Mouse (Mus musculus) thymus, postnatal 10 days (tissue): Measurements from ENCODE around the gene Cenpk.
A peak's percentile ranks its signal among the peaks of the same experiment; 100 is the strongest.
"Not testable (repeated sequence)": the region's sequence is repeated elsewhere in the genome, so short reads cannot be mapped to it uniquely, and the experiment has no call there.

Experiments
- DNase-seq, 2 experiments: peaks; one replicate each; pipeline ENCODE4 v3.0.0; 2021; ENCODE audit warnings: low spot score in 2 of 2

The Cenpk gene

DNA sequence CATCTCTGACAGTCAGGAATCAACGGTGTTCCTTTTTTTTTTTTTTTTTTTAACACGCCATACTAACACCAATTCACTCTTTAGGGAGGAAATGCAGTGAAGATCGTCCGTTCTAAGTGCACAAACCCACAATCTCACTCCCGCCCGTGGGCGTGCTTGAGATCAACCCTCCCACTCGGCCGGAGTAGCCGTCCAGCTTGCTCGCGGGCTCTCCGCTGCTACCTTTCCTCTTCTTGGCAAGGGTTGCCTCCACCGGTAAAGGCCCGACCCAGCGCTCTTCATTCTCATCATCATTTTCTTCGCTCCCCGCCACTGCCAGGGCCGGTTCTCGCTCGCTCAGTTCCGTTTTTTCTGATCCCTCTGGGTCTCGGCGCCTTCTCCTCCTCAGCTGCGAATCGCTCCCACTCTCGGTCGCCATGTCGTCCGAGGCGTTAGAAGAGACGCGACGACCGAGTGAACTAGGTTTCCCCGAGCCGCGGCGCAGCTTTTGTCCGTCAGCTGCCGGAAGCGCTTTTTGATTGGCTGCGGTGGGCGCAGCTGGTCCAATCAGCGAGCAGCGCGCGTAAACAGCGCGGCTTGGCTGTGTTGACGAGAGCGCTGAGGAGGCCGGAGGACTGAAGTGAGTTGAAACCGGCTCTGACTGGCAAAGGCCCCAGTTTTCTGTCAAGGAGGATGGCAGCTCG is at the start of gene Cenpk, which contains the start of gene Ppwd1:
Gene Cenpk (plus strand): TSS at position 228 of the 683 bp plus-strand sequence.
Gene Ppwd1 (minus strand): TSS at position 460 of the 683 bp plus-strand sequence.
- DNase-seq, result peak; percentile 92 to 95

DNA sequence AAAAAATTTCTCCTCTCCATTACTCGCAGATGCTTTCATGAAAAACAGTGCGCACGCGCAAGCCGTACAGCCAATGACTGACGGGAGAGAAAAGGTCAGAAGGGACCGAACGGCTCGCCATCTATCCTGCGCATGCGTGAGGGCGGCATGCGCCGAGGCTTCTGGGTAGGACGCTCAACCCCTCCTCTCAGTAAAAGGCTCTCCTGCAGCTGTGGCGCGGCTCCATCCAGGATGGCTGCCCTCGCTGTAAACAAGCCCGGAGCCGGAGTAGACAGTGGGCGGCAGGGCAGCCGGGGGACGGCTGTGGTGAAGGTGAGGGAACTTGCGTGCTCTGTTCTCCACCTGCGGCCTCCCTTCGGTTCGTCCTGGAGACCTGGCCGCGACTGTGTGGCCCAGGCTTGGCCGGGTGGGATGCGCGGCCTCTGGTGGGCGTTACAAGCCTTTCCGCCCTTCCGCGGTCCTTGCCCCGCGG is 49.7 kb upstream of the Cenpk start, which contains the start of gene Trim23:
Gene Trim23 (plus strand): TSS at position 148 of the 472 bp plus-strand sequence.
- DNase-seq, result peak; percentile 96 to 97

DNA sequence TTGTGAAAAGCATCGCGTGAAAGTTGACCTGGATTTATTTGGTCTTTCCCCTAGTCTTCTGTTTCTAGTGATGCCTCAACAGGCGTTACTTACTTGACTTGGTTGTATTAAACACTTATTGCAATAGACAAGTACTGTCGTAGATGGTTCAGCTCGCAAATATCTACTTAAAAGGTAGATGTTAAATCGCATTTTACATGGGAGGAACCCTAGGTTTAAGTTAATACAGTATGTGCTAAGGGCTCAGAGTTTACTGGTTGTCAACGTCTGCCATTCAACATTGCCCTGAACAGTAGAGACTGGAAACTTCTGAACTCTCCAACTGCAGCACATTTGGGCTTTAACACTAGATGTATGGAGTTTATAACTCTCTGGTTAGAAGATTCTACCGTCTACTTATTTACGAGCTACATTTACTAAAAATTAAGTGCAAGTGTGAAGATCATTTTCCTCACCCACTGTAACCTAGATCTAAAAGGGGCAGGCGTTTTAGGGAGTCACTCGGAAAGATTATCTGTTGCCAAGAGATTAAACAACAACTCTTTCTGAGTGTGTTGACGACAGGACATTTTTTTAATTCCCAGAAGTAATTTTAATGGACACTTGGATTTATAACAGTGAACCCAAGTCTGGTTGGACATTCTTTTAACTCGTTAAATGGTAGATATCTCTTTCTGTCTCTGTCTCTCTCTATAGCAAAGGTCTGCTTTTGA is 49.1 kb upstream of the Cenpk start:
- DNase-seq, result no peak

DNA sequence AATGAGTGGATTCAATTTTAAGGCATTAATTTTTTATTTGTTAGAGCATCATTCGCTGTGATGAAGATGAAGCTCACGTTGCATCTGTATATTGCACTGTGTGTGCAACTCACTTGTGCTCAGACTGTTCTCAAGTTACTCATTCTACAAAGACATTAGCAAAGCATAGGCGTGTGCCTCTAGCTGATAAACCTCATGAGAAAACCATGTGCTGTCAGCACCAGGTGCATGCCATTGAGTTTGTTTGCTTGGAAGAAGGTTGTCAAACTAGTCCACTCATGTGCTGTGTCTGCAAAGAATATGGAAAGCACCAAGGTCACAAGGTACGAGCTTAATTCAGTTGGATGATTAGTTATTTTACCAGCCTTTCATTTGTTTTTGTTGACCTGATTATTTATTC is 41.1 kb upstream of the Cenpk start:
- no peak for DNase-seq

DNA sequence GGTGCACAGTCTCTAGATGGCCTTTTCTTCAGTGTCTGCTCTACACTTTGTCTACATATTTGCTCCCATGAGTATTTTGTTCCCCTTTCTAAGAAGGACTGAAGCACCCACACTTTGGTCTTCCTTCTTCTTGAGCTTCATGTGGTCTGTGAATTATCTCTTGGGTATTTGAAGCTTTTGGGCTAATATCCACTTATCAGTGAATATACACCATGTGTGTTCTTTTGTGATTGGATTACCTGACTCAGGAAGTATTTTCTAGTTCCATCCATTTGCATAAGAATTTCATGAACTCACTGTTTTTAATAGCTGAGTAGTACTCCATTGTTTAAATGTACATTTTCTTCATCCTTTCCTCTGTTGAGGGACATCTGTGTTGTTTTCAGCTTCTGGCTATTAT is 32.5 kb upstream of the Cenpk start:
- DNase-seq, result not testable (repeated sequence)

DNA sequence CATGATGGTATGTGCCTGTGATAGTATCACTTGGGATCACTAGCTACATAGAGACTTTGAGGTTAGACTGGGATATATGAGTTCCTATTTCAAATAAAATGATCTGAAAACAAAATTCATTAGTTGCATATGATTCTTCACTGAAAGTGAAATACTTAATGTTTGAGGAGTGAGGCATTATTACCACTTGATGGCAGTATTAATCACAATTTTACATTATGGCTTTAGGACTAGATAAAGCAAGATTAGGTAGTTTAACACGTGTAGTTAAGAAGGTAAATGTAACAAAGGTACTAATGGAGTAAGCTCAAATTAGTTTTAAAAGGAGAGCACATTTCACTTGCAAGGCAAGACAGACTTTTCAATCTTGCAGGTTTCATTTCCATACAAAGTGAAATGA is 24.1 kb upstream of the Cenpk start:
- DNase-seq, result no peak

DNA sequence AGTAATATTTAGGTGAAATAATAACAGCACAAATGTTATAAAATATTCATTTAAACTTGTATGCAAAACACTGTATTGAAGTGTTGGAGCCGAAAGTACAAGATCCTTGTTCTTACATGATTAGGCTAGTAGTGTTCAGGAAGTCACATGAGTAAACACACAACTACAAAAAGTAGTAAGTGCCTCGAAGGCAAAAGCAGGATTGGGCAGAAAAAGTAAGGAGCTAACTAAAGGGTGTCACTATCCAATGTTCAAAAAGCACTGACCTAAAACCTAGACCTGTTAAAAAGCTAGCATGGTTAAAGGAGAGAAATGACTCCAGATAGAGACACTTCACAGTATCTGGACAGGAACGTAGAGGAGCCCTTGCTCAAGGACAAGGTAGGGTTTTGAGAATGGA is 933 bp upstream of the Cenpk start:
- no peak for DNase-seq

DNA sequence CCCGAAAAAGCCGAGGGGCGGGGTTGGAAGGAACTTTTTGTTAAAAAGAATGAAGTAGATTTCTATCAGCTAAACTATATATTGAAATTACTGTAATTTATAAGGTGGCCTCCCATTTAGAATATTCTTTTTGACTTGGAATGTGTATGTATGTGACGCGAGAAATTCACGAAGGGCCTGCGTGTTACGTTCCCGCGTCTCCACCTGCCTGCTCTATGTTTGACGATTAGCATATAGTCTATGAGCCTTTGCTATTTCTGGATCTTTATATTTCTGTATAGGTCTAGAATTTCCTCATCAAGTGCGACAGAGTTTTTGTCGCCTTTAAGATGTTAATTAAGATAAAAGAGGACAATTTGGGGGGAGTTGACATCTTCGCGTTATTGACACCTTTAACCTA is 770 bp downstream of the Cenpk start:
- DNase-seq, result no peak

DNA sequence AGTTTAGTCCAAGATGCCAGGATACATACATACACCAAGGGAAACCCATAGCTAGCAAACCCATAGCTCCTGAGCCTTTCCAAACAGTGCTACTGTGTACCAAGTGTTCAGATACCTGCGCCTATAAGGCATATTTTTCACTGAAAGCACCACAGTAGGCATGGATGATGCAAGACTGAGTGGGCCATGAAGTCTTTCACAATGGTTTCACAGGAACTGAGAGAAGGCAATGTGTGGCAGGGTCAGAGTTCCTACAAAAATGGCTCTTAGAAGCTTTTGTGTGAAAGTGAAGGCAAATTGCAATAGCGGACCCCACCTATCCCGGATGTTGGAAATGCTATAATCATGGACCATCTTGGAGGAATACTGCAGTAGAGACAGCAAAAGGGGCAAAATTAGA is 30.6 kb downstream of the Cenpk start:
- no peak for DNase-seq

DNA sequence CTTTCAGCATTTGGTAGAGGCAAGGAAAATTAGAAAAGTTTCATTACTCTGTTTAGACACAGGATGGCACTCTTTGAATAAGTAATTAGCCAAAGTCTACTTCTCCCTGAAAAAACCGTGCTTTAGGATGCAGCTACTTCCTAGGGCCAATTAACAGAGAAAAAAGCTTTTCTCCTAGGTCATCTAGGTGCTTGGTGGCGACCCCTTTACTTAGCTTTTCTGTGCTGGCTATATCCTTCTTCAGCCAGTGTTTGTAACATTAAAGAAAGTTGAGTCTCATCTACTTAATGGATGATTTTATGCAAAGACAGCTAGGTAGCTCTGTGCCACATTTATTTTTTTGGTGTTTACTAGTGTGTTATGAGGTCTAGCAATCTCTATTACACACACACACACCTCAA is 56.6 kb downstream of the Cenpk start:
- peak in 1 of 2 experiments; percentile 23 for DNase-seq

DNA sequence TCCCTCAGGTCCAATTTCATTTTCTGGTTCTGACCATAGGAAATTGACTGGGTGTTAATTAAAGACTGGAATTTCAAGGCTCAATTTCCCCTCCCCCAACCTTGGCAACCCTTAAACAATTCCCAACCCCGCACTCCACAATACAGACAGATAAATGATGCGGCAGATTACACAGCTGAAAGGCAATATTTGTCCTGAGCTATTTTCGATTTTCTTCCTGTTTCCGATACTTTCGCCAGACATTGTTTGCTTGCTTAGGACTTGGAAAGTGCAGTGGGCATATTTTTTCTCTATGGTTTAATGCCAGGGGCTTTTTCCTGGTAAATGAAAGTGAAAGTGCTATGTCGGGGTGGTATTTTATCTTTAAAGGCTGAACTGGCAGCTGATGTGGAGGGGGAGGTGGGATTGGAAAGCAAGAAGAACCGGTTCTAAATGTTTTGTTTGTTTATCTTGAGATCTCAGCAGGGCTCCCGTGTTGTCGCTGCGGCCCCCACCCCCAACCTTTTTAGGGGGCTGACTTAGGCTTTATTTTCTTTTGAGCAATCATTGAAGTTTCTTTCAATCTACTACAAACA is 57.4 kb downstream of the Cenpk start:
- DNase-seq, result peak; percentile 15 to 26

DNA sequence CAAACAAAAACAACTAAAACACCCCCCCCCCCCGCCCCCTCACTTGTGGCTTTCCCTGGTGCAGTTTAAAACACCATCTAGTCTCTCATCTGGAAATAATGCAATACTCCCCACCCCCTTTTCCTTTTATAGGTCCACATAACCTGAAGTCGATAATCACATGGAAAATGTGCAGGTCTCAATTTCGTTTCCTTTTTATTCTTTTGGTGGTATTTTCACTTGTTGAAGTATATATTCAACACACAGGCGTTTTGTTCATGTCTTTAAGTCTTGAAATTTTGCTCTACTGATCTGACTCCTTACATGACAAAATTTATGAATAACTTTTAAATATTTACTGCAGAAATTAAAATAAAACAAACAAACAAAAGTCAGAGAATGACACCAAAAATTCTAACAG is 57.9 kb downstream of the Cenpk start:
- no peak for DNase-seq

DNA sequence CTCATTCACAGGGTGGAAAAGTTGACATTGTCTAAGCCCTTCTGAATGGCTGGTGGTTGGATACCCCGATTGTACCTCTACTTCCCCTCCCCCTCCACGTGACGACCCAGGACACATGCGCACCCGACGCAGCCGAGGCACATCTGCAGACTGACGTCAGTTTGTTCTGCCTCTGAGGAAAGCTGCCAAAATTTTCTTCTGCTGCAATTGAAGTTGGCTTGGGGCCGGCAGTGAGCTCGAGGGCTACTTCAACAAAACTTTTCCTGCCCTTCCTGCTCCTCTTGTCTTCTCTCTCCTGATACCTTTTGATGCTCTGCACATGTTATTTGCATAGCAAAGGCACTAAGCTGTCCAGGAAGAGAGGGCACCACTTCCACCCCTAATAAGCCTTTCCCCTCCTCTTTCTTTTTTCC is 58.5 kb downstream of the Cenpk start:
- DNase-seq, result peak; percentile 91 to 92

DNA sequence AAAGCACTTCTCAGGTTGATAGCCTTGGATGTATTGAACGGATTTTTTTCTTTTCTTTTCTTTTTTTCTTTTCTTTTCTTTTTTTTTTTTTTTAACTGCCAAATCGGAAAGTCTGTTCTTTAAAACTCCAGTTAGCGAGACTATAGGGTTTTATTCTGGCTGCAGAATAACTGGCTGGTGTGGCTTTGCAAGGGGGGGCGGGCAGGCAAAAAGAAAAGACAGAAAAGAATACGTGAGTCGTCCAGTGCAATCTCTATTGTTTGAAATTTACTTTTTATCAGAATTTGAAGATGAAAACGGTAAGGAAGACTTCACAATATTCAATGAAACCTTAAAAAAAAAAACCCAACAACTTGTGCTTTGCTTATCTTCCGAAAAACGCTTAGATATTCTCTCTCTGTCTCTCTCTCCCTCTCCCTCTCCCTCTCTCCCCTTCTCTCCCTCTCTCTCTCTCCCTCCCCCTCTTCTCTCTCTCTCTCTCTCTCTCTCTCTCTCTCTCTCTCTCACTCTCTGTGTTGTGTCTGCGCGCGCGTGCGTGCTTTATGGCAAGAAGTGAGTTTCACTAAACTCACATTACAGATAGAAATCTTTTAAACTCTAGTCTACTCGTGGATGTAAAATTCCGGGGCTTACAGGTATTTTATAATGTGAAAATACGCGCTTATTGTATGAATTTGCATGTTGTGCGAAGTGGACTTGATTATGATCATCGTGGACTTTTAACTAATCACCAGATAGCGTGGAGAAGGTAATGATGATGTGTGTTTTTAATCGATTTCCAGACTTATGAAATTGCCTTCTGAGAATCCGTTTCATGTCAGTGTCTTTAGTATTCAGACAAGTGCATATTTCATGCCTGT is 59.2 kb downstream of the Cenpk start, which contains the start of gene Adamts6:
Gene Adamts6 (plus strand): TSS at position 470 of the 860 bp plus-strand sequence.
- peak; percentile 23 to 31 for DNase-seq

DNA sequence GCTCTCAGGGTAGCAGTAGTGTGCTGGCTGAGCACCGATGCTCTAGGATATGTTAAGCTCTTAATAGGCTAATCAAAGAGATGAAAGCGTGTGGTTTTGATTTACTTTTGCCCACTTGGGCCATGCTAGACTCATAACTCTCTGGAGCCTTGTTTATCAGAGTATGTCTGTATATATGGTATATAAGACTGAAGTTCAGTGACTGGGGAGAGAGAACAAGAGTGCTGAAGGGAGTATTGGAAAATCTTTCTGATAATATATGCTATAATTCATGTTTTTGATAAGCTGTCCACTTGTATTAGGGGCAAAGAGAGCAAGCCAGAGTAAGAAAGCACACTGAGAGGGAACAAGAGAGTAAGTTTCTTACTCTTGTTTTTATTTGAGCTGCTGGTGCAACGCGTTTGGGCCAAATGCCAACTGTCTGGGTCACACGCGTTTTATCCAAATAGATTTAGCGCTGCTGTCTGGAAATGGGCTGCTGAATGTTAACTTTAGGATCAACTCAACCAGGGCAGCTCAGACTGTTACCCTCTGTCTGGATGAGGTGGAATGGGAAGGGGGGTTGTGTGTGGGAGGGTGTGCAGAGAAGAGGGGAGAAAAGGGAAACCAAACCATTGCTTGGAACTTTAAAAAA is 59.9 kb downstream of the Cenpk start:
- no peak for DNase-seq

DNA sequence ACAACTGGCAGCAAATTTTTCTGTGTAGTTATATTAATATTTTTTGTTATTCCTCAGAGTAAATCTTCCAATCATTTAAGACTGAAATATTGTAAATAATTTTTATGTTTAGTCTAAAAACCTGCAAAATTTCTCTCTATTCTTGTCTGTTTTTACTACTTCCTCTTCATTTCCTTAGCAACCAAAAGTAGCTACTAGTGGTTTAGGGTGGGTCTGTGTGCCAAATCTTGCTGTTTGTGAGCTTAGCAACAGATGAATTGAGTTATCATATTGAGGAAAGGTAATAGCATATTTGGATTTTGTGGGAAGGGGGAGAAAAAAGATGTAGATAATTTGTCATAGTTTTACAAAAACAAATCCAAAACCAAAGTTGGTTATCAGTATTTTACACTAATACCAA is 60.8 kb downstream of the Cenpk start:
- no peak for DNase-seq

DNA sequence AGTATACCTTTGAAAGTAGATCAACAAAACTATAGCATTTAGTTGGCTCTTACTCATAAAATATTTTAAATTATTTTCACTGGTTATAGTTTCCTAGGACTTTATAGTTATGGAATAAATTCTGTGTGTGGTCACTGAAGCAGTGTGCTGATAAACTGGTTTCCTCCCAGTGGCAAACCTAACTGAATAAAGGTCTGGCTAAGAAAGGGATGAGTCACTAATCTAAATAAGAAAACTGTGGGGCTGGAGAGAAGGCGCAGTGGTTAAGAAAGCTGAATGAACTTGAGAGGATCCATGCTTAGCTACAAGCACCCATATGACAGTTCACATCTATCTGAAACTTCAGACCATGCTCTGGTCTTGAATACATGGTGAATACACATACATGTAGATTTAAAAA is 67.1 kb downstream of the Cenpk start:
- no peak for DNase-seq
